Mouse (Mus musculus): ENCODE data around the gene Rgma.

GRCm38 (mm10) chr7:73425451-73425850 is 50.1 kb downstream of the Rgma start:
- TF ChIP-seq POLR2A (IDR thresholded peaks at IDR 0.05; ENCODE audit: borderline replicate concordance, insufficient read depth, low read length): no peak
- no peak for TF ChIP-seq CTCF (IDR thresholded peaks at IDR 0.05; ENCODE audit: borderline replicate concordance, insufficient read depth, low read depth, low read length)

All from cerebellum, adult 2 months (tissue).